Mouse (Mus musculus) CH12.LX (cell line): ENCODE measurements around the gene Gm884. TPM values are rescaled to one million over a fixed set of nuclear protein-coding genes. Genes with fewer than 3 reads are reported as not detected.

Experiments
- DNase-seq: peaks from one replicate; pipeline ENCODE4 v3.0.0-alpha.2; 2013; ENCODE audit errors: extremely low read depth
- H3K27ac ChIP-seq: 2 replicates; pipeline ENCODE4 v1.5.1; 2012; ENCODE audit warnings: low read depth, mild to moderate bottlenecking, control low read depth, moderate library complexity; ENCODE audit not compliant: insufficient read depth
- H3K27me3 ChIP-seq: replicated peaks from 2 replicates; pipeline ENCODE3; 2012; ENCODE audit warnings: inconsistent platforms
- H3K36me3 ChIP-seq, 2 experiments: replicated peaks in 1 of 2; 2 replicates each; pipeline versions ENCODE3 to v1.6.1; 2012; ENCODE audit warnings: inconsistent platforms in 1 of 2, low read length in 1 of 2, mild to moderate bottlenecking in 1 of 2, mixed read lengths in 1 of 2, moderate library complexity in 1 of 2; ENCODE audit not compliant: control insufficient read depth in 1 of 2, insufficient read depth in 1 of 2
- H3K4me1 ChIP-seq, 2 experiments: 2 replicates each; pipeline ENCODE4 v1.6.1; 2012; ENCODE audit warnings: inconsistent platforms in 1 of 2, moderate library complexity in 1 of 2; ENCODE audit not compliant: insufficient read depth in 2 of 2, control insufficient read depth in 1 of 2
- H3K4me2 ChIP-seq: 2 replicates; pipeline ENCODE4 v1.6.1; 2012; ENCODE audit warnings: low read depth, mild to moderate bottlenecking, control low read depth; ENCODE audit not compliant: poor library complexity, insufficient read depth, severe bottlenecking
- H3K4me3 ChIP-seq, 3 experiments: fragments of 150-350 bp in 1 of 3; sonication (generic) in 1 of 3; replicated peaks in 1 of 3; 2 replicates each; pipeline versions ENCODE3 to v1.5.1; 2011 to 2012; ENCODE audit warnings: low read depth in 2 of 3, low read length in 2 of 3, mild to moderate bottlenecking in 2 of 3, moderate library complexity in 2 of 3, control low read depth in 1 of 3, improper control_type of control experiment in 1 of 3, inconsistent platforms in 1 of 3, mixed read lengths in 1 of 3; ENCODE audit not compliant: poor library complexity in 1 of 3
- H3K79me2 ChIP-seq: replicated peaks from 2 replicates; pipeline ENCODE4 v1.6.1; 2012; ENCODE audit warnings: mild to moderate bottlenecking, moderate library complexity; ENCODE audit not compliant: control insufficient read depth, poor library complexity, insufficient read depth, severe bottlenecking; ENCODE audit errors: extremely low read depth
- H3K9ac ChIP-seq: 2 replicates; pipeline ENCODE4 v1.6.1; 2012; ENCODE audit warnings: low read depth, mild to moderate bottlenecking, control low read depth, moderate library complexity; ENCODE audit not compliant: insufficient read depth
- H3K9me3 ChIP-seq: replicated peaks from 2 replicates; pipeline ENCODE3; 2012; ENCODE audit warnings: low read length, inconsistent platforms, mixed read lengths
- BHLHE40 ChIP-seq: IDR thresholded peaks from 2 replicates; pipeline ENCODE4 v1.6.1; 2011; ENCODE audit warnings: mild to moderate bottlenecking, low read depth, low read length, improper control_type of control experiment
- CHD1 ChIP-seq: IDR thresholded peaks from 2 replicates; pipeline ENCODE4 v1.6.1; 2012; ENCODE audit warnings: low read depth, low read length, improper control_type of control experiment, inconsistent platforms
- CHD2 ChIP-seq: IDR thresholded peaks from 2 replicates; pipeline ENCODE4 v1.6.1; 2011; ENCODE audit warnings: low read length, improper control_type of control experiment
- CTCF ChIP-seq, 2 experiments: IDR thresholded peaks in 1 of 2; conservative IDR thresholded peaks in 1 of 2; 2 replicates each; pipeline ENCODE4 v1.5.1; 2011 to 2012; ENCODE audit warnings: low read depth in 2 of 2, low read length in 2 of 2, improper control_type of control experiment in 1 of 2, inconsistent platforms in 1 of 2, mild to moderate bottlenecking in 1 of 2, moderate library complexity in 1 of 2
- E2F4 ChIP-seq: IDR thresholded peaks from 2 replicates; pipeline ENCODE4 v1.6.1; 2011; ENCODE audit warnings: low read depth, low read length, improper control_type of control experiment; ENCODE audit not compliant: insufficient replicate concordance
- ELF1 ChIP-seq: IDR thresholded peaks from 2 replicates; pipeline ENCODE4 v1.6.1; 2014; ENCODE audit warnings: low read depth, mild to moderate bottlenecking, inconsistent platforms, low read length, improper control_type of control experiment
- EP300 ChIP-seq: IDR thresholded peaks from 2 replicates; pipeline ENCODE4 v1.6.1; 2011; ENCODE audit warnings: low read length, improper control_type of control experiment
- ETS1 ChIP-seq: conservative IDR thresholded peaks from 2 replicates; pipeline ENCODE4 v1.6.1; 2012; ENCODE audit warnings: low read depth, mild to moderate bottlenecking, inconsistent platforms, low read length, improper control_type of control experiment, moderate library complexity
- GABPA ChIP-seq: IDR thresholded peaks from 2 replicates; pipeline ENCODE4 v1.6.1; 2012; ENCODE audit warnings: low read depth, low read length, improper control_type of control experiment, inconsistent platforms; ENCODE audit not compliant: insufficient replicate concordance
- HCFC1 ChIP-seq: IDR thresholded peaks from 2 replicates; pipeline ENCODE4 v1.6.1; 2012; ENCODE audit warnings: low read depth, mild to moderate bottlenecking, inconsistent platforms, low read length, improper control_type of control experiment
- IRF4 ChIP-seq: IDR thresholded peaks from 2 replicates; pipeline ENCODE4 v1.6.1; 2014; ENCODE audit warnings: low read depth, mild to moderate bottlenecking, inconsistent platforms, low read length, improper control_type of control experiment
- JUN ChIP-seq: IDR thresholded peaks from 2 replicates; pipeline ENCODE4 v1.6.1; 2011; ENCODE audit warnings: low read depth, mild to moderate bottlenecking, low read length, improper control_type of control experiment, moderate library complexity; ENCODE audit not compliant: insufficient read depth
- JUND ChIP-seq: conservative IDR thresholded peaks from 2 replicates; pipeline ENCODE4 v1.6.1; 2011; ENCODE audit warnings: low read depth, low read length, improper control_type of control experiment
- KAT2A ChIP-seq: IDR thresholded peaks from 2 replicates; pipeline ENCODE4 v1.6.1; 2012; ENCODE audit warnings: low read length, improper control_type of control experiment, inconsistent platforms; ENCODE audit not compliant: insufficient replicate concordance
- MAFK ChIP-seq: IDR thresholded peaks from 2 replicates; pipeline ENCODE4 v1.6.1; 2011; ENCODE audit warnings: low read length, improper control_type of control experiment; ENCODE audit not compliant: insufficient replicate concordance
- MAX ChIP-seq: IDR thresholded peaks from 2 replicates; pipeline ENCODE4 v1.6.1; 2011; ENCODE audit warnings: low read length, improper control_type of control experiment
- MAZ ChIP-seq: IDR thresholded peaks from 2 replicates; pipeline ENCODE4 v1.6.1; 2012; ENCODE audit warnings: low read depth, mild to moderate bottlenecking, inconsistent platforms, low read length, improper control_type of control experiment, moderate library complexity
- MEF2A ChIP-seq: IDR thresholded peaks from 2 replicates; pipeline ENCODE4 v1.6.1; 2014; ENCODE audit warnings: low read depth, mild to moderate bottlenecking, inconsistent platforms, low read length, improper control_type of control experiment, borderline replicate concordance
- MXI1 ChIP-seq: IDR thresholded peaks from 2 replicates; pipeline ENCODE4 v1.6.1; 2011; ENCODE audit warnings: mild to moderate bottlenecking, low read depth, low read length, improper control_type of control experiment
- MYC ChIP-seq: IDR thresholded peaks from 2 replicates; pipeline ENCODE4 v1.6.1; 2011; ENCODE audit warnings: low read depth, mild to moderate bottlenecking, improper control_type of control experiment, low read length
- NELFE ChIP-seq: IDR thresholded peaks from 2 replicates; pipeline ENCODE4 v1.6.1; 2011; ENCODE audit warnings: low read depth, low read length, improper control_type of control experiment
- NRF1 ChIP-seq: IDR thresholded peaks from 2 replicates; pipeline ENCODE4 v1.6.1; 2014; ENCODE audit warnings: low read depth, mild to moderate bottlenecking, inconsistent platforms, low read length, improper control_type of control experiment, moderate library complexity
- PAX5 ChIP-seq: IDR thresholded peaks from 2 replicates; pipeline ENCODE4 v1.6.1; 2012; ENCODE audit warnings: low read length, inconsistent platforms, mixed read lengths
- POLR2A ChIP-seq: IDR thresholded peaks from 2 replicates; pipeline ENCODE4 v1.6.1; 2011; ENCODE audit warnings: low read depth, mild to moderate bottlenecking, improper control_type of control experiment, low read length
- POLR2AphosphoS2 ChIP-seq: IDR thresholded peaks from 2 replicates; pipeline ENCODE4 v1.6.1; 2011; ENCODE audit warnings: low read depth, low read length, improper control_type of control experiment
- RAD21 ChIP-seq: IDR thresholded peaks from 2 replicates; pipeline ENCODE4 v1.6.1; 2011; ENCODE audit warnings: low read depth, mild to moderate bottlenecking, low read length, improper control_type of control experiment, moderate library complexity
- RCOR1 ChIP-seq: conservative IDR thresholded peaks from 2 replicates; pipeline ENCODE4 v1.6.1; 2012; ENCODE audit warnings: low read depth, mild to moderate bottlenecking, inconsistent platforms, low read length, improper control_type of control experiment
- SIN3A ChIP-seq: IDR thresholded peaks from 2 replicates; pipeline ENCODE4 v1.6.1; 2012; ENCODE audit warnings: low read length, improper control_type of control experiment, inconsistent platforms
- SMC3 ChIP-seq: IDR thresholded peaks from 2 replicates; pipeline ENCODE4 v1.6.1; 2011; ENCODE audit warnings: low read depth, low read length, improper control_type of control experiment
- TBP ChIP-seq: conservative IDR thresholded peaks from 2 replicates; pipeline ENCODE4 v1.6.1; 2011; ENCODE audit warnings: low read depth, low read length, improper control_type of control experiment
- TCF12 ChIP-seq: IDR thresholded peaks from 2 replicates; pipeline ENCODE4 v1.6.1; 2014; ENCODE audit warnings: low read depth, mild to moderate bottlenecking, inconsistent platforms, low read length, improper control_type of control experiment
- UBTF ChIP-seq: IDR thresholded peaks from 2 replicates; pipeline ENCODE4 v1.6.1; 2012; ENCODE audit warnings: low read depth, mild to moderate bottlenecking, inconsistent platforms, low read length, improper control_type of control experiment, moderate library complexity
- USF1 ChIP-seq: IDR thresholded peaks from 2 replicates; pipeline ENCODE4 v1.6.1; 2014; ENCODE audit warnings: low read depth, mild to moderate bottlenecking, inconsistent platforms, low read length, improper control_type of control experiment
- USF2 ChIP-seq: conservative IDR thresholded peaks from 2 replicates; pipeline ENCODE4 v1.6.1; 2011; ENCODE audit warnings: low read depth, low read length, improper control_type of control experiment
- ZC3H11A ChIP-seq: IDR thresholded peaks from 2 replicates; pipeline ENCODE4 v1.6.1; 2012; ENCODE audit warnings: low read depth, mild to moderate bottlenecking, inconsistent platforms, low read length, improper control_type of control experiment
- ZKSCAN1 ChIP-seq: IDR thresholded peaks from 2 replicates; pipeline ENCODE4 v1.6.1; 2012; ENCODE audit warnings: low read depth, inconsistent platforms, low read length, improper control_type of control experiment, borderline replicate concordance
- ZMIZ1 ChIP-seq: IDR thresholded peaks from 2 replicates; pipeline ENCODE4 v1.6.1; 2012; ENCODE audit warnings: low read depth, mild to moderate bottlenecking, inconsistent platforms, low read length, improper control_type of control experiment
- ZNF384 ChIP-seq: IDR thresholded peaks from 2 replicates; pipeline ENCODE4 v1.6.1; 2012; ENCODE audit warnings: low read depth, low read length, improper control_type of control experiment, inconsistent platforms
- dilution Hi-C: fragments of 300-500 bp; cut with MboI; formaldehyde crosslinking; loops from 2 replicates; pipeline ENCODE4 v1.14.3; 2020; ENCODE audit warnings: low sequenced_read_pairs; ENCODE audit not compliant: extremely low pct_unique_long_range_greater_than_20kb, extremely low pct_ligation_motif_present
- in situ Hi-C: fragments of 300-500 bp; cut with MboI; formaldehyde crosslinking; loops from 3 replicates; pipeline ENCODE4 v1.14.3; 2019; ENCODE audit warnings: low sequenced_read_pairs, low pct_ligation_motif_present, low pct_unique_long_range_greater_than_20kb, mixed read lengths
- polyA plus RNA-seq: library from polyadenylated mRNA; unstranded; fragments of >175 nt; gene quantifications from 2 replicates; pipeline ENCODE4 v1.2.1, GENCODE M21; 2012; ENCODE audit warnings: low read depth; ENCODE audit not compliant: insufficient read length
- total RNA-seq, 2 experiments: library from RNA; depleted of rRNA; stranded (reverse); fragments of 300-350 nt in 1 of 2; fragments of >200 nt in 1 of 2; gene quantifications; 2 replicates each; pipeline ENCODE4 v1.2.3; 2012 to 2014

Gm884 gene
- total and polyA plus RNA-seq, 3 experiments, result not detected

- in situ Hi-C loops (no loop called here), dilution Hi-C loops (no loop called here)
- Histone ChIP-seq H3K4me1 (no peaks in the 10 kb centered on the region), H3K4me2 (0 out of 2 replicates have a peak overlapping the region, but pooled peaks have one; percentile 41), H3K9ac (no peak overlapping the region), H3K27ac (no peak overlapping the region), H3K9me3 (peaks cover 3% of the 10 kb centered on the region), H3K27me3 (peaks cover 92% of the 10 kb centered on the region), H3K79me2 (no peaks in the 10 kb centered on the region), H3K36me3 (no peaks in the 10 kb centered on the region), H3K4me3 (no peak overlapping the region)
- no peak for TF ChIP-seq JUN
- no peak for TF ChIP-seq TCF12
- TF ChIP-seq CHD2, result no peak
- no peak for TF ChIP-seq MEF2A
- no peak for TF ChIP-seq UBTF
- no peak for TF ChIP-seq E2F4
- TF ChIP-seq NELFE, result peak; percentile 71
- TF ChIP-seq ETS1, result no peak
- no peak for TF ChIP-seq POLR2A
- peak; percentile 13; the same call in 1 of the 2 replicates for TF ChIP-seq MAFK
- TF ChIP-seq KAT2A, result no peak
- peak; percentile 53; the same call in 1 of the 2 replicates for TF ChIP-seq IRF4
- TF ChIP-seq USF1, result no peak
- 0 out of 2 replicates have a peak, but pooled peaks have one; percentile 16 for TF ChIP-seq EP300
- peak; percentile 23; the same call in 1 of the 2 replicates for TF ChIP-seq MXI1
- no peak for TF ChIP-seq ELF1
- TF ChIP-seq SMC3, result peak; percentile 96
- no peak for TF ChIP-seq HCFC1
- no peak for TF ChIP-seq ZKSCAN1
- no peak for TF ChIP-seq PAX5
- TF ChIP-seq CHD1, result no peak
- no peak for TF ChIP-seq POLR2AphosphoS2
- peak; percentile 96 to 98 for TF ChIP-seq CTCF (conservative IDR thresholded peaks at IDR 0.05 in 1 of 2, IDR thresholded peaks at IDR 0.05 in 1 of 2; ENCODE audit: low read depth in 2 of 2, low read length in 2 of 2)
- peak; percentile 70; the same call in 1 of the 2 replicates for TF ChIP-seq MYC
- TF ChIP-seq MAZ, result 0 out of 2 replicates have a peak, but pooled peaks have one; percentile 39
- peak; percentile 99 for TF ChIP-seq RAD21
- TF ChIP-seq TBP, result no peak
- TF ChIP-seq JUND, result peak; percentile 69
- TF ChIP-seq NRF1, result no peak
- peak; percentile 5; the same call in 1 of the 2 replicates for TF ChIP-seq BHLHE40
- TF ChIP-seq GABPA, result no peak
- TF ChIP-seq RCOR1, result no peak
- TF ChIP-seq ZC3H11A, result peak; percentile 78
- TF ChIP-seq MAX, result 0 out of 2 replicates have a peak, but pooled peaks have one; percentile 45
- TF ChIP-seq ZNF384, result peak; percentile 88
- peak; percentile 56; the same call in 1 of the 2 replicates for TF ChIP-seq SIN3A
- no peak for TF ChIP-seq ZMIZ1
- TF ChIP-seq USF2, result no peak
- DNase-seq, result peak; percentile 71
These were observed 18.5 kb upstream of the Gm884 start for GRCm38 (mm10) chr11:103639407-103639946.
